Mouse (Mus musculus) spleen, postnatal 14 days (tissue): ENCODE measurements at regions not wholly inside any gene's neighbourhood (a gene's known extent, or its start where the extent isn't known, plus 50 kb on each side); places are given as distances from the start of the nearest gene placed in this dataset.

ENCODE experiments used
- DNase-seq, 2 experiments: peaks; one replicate each; pipeline ENCODE4 v3.0.0; 2021 to 2022; ENCODE audit warnings: low spot score in 2 of 2

DNA sequence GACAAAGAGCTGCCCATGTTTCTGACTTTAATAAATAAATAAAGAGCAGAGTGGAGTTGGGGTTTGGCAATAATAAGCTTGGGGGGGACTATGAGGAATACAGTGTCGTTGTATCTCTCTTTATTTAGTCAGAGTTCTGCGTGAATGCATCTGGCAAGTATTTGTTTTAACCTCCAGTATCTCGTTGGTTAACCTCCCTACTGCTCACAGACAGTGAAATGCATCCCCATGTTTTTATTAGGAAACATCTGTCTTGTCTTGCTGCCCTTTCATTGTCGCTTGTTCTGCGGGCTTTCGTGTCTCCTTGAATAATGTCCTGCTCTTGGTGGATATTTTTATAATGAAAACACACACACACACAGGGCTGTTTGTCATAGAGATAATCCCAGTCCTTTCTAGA lies 118.8 kb upstream of the Ccdc54 start:
- no peak for DNase-seq

DNA sequence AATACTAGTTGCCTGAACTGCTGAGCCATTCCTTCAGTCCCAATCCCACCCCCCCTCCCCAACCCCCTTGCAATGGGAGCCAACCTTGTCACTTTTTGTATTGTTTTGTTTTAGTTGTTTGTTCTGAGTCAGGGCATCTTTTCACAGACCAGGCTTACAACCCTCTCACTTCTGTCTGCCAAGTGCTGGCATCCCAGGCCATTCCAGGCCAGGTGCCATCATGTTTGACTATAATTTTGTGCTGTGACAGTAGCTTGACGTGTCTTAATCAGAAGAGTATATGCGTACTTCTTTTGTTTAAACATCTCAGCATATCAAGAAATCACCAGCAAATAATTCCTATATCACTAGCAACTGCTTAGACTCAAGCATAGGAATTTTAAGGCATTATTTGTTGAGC lies 117.0 kb upstream of the Ccdc54 start:
- no peak for DNase-seq

DNA sequence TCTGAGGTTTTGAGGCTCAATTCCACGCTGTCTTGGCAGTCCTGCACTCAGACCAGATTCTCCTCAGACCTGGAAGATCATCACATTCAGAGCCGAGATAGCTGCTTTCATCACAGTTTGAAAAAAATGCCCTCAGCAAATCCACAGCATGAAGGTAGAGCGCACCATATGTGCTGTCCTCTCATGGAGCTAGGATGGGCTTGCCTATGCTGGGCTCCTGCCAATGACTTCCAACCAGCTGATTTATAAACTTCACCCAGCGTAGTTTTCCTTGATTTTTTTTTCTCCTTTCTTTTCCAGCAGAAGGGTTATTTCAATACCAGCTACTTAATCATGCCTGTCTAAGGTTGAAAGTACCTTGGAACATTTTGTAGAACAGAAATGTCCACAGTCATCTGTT lies 115.0 kb upstream of the Ccdc54 start:
- no peak for DNase-seq

DNA sequence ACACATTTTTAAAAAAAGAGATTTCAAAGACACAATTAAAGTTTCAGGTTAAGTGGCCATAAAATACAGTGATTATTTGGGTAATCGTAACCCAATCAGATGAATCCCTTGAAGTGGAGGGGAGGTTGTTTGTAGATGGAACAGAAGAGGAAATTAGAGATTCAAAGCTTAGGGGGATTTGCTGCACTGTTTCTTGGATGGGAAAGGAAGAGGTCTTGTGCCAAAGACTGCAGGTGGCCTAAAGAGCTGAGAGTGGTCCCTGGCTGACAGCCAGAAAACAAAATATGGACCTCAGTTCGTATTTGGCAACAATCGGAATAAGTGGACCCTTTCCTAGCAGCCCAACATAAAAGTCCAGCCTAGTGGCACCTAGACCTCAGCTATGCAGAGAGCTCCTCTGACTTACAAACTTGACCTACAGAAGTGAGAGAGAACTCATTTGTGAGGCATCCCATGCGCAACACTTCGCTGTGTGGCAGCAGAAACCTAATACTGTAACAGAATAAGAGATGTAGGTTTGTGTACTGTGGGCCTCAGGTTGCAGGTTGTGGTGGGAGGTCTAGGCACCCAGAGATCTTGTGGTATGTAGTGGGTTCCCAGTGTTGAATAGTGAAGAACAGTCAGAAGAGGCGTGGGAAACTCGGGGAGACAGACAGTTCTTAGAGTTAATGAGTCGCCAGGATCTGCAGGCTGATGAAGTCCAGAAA lies 110.0 kb upstream of the Ccdc54 start:
- no peak for DNase-seq

DNA sequence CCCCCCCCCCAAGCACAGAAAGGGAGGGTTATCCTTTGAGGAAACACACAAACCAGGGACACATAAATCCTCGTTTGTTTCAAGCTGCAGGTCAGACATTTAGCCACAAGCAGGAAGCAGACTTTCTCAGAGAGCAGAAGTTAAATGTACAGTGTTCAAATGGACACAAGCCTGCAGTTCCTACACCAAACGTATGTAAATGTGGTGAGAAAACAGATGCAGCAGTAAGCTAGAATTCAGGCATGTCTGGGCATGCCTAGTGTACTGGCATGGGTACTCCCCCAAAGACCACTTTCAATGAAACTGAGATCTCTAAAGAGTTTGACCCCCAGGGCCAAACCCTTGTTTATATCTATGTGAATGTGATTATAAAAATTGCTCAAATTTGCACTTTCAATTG lies 109.2 kb upstream of the Ccdc54 start:
- DNase-seq, result no peak

DNA sequence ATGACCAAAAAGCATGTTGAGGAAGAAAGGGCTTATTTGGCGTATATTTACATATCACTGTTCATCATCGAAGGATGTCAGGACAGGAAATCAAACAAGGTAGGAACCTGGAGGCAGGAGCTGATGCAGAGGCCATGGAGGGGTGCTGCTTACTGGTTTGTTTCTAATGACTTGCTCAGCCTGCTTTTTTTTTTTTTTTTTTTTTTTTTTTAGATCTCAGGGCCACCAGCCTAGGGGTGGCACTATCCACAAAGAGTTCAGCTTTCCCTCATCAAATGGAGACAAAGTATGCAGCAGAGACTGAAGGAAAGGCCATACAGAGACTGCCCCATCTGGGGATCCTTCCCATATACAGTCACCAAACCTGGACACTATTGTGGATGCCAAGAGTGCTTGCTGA lies 106.8 kb upstream of the Ccdc54 start:
- no peak for DNase-seq

DNA sequence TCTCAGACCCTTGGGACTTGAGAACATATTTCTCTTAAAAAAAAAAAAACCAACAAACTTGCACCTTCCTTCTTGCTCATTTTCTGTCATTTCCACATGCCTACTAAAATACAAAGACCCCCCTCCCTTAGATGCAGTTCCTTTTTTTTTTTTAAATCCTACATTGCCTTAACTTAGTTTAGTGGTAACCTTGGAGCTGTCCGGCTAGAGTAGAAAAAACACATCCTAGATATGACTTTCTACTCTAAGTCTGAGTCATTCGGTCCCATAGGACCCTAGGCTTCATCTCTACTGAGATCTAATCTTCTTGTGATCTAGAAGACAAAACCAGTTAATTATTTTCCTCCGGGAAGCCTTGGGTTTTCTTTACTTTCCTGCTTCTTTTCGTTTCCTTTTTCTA lies 105.1 kb upstream of the Ccdc54 start:
- no peak for DNase-seq

DNA sequence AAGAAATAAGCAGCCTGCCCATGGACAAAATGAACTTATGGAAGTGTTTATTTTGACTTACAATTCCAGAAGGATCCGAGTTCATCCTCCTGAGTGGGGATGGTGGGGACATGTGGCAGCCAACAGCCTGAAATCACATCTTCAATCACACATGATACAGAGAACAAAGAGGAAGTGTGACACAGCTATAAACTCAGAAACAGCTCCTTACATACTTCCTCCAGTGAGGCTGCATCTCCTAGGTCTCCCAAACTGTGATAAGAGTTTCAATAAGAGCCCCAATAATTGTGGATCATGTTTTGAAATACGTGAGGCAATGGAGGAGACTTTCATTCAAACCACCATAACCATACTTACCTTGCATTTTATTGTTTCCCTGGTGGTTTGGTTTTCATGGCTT lies 103.1 kb upstream of the Ccdc54 start:
- DNase-seq, result no peak

DNA sequence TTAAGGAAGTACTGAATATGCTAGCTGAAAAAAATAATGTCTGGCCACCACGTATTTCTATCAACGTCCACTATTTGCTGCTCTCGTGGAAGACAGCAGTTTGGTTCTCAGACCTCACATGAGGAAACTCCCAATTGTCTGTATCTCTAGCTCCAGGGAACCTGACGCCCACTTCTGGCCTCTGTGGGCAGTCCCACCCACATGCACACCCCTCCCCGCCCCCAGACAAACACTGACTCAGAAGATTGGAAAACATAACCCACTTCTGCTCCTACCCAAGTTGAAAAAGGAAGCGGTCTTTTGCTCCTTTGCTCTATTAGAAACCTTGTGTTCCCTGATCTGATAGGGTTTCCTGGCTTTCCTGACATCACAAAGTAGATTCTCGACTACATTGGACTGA lies 99.9 kb upstream of the Ccdc54 start:
- DNase-seq, result no peak

DNA sequence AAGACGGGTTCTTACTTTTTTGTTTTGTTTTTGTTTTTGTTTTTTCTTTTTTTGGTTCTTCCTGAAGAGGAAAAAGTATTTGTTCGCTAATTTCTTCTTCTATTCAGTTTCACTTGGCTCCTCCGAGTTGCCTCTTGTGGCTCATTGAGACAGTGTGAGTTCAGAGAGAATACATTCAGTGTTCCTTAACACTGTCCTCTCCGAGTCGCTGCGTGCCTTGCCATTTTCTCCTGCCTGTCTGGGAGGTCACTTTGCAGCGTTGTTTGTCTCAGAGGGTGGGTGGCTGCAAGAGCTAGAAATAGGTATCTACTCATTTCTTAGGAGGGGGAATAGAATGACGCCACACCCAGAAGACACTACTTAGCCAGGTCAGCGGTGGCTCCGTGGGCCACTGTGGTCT lies 98.6 kb upstream of the Ccdc54 start:
- DNase-seq, result no peak

DNA sequence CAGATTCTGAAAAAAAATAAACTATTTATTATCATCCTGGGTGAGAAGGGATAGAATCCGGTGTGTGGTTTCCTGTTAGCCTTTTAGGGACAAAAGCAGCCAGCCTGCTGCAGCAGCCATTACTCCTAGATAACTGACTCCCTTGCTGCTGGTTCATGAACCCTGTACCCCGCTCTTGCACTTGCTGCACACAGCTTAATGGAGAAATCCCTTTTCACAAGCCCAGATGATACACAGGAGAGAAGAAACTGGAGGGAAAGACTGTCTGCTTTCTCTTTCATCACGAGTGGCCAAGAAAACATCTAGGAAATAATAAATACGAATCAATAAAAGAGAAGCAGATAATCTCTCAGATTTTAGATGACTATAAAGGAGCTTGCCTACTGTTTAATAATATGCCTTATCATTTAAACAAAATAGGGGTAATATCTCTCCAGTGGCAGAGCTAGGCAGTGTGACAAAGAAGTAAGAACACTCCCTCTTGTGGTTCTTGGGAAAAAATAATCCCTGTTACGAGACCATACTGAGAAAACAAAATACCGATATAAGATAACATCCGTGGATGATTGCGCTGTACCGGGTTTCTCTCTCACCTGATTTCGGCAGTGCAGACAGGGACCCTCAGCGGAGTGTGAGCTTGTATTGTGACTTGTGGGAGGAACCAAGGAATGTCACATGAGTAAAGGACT lies 98.0 kb upstream of the Ccdc54 start:
- no peak for DNase-seq

DNA sequence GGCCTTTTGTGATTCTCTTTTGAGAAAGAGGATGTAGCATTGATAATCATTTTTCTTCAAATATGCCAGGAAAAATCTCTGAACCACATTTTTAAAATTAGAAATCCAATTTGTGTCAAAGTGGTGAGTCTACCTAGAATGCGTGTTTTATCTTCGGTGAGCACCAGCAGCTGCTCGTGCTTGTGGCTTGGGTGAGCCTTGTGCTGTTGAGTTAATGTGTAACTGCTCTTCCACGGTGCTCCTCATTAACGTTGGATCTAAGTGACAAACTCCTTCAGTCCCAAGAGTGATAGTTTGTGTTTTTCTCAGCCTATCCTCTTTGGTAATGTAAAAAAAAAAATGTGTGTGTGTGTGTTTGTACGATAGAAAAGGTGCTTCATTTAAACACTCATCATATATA lies 88.7 kb upstream of the Ccdc54 start:
- DNase-seq, result no peak

DNA sequence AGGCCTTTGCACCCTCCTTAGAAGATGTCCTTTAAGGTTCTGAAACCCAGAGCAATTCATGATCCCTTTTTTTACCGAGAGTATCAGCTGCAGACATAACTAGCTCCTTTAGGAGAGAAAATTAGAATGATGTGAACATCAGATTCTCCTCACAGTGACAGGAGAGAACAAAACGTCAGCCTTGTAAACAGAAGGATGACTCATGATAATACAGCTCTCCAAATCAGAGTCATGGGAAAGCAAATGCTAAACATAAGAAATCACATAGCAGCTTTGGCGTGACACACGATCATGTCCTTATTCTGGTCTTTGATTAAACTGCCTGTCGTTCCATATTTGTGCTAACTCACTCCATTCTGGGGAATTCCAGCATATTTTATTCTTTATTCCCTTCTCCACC lies 82.4 kb upstream of the Ccdc54 start:
- no peak for DNase-seq

DNA sequence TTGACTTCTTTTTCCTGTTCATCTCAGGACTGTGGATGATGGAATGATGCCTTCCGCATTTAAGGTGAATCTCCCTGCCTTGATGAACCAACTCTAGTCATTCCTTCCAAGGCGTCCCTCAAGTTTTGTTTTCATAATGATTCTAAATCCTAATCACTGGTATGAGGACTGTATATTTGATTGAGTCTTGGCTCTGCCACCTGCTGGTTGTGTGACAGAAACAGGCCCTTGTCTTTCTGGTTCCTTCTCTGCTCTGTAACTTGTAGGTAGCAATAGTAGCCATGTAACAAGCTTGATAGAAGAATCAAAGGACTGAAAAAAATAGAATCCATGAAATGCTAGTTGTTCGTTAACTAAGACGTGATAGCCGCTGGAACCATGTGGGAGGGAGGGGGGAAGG lies 81.8 kb upstream of the Ccdc54 start:
- no peak for DNase-seq

DNA sequence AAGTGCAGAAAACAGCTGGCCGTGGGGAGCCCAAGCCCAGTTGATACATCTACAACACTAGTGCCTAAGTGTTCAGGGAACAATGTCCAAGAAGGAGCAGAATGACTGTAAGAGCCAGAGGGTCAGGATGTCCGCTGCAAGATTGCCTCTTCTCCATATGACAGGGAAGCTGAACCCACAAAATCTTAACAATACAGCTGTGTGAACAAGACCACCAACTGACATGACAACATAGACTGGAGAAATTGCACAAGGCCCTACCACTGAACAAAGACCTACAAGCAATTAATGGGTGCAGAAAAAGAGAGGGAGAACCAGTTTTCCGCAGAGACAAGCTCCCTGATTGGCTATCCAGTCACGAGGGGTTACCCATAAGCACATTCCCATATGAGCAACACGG lies 80.2 kb upstream of the Ccdc54 start:
- DNase-seq, result no peak

DNA sequence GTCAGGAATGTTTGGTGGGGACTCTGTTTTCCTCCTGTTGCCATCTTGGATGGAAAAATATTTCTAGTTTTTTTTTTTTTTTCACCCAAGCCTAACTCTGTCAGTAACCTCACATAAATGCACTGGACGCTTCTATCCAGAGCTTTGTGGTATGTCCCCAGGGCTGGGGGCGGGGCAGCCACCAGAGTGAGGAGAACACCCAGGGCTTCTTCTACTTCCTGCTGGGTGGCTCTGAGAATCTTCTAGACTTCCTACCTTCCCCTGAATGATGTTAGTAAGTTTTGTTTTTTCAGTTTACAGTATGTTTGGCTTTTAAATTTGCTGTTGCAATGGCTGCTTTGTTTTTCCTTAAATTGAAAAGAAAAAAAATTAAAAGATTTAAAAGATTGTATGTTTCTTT lies 73.3 kb upstream of the Ccdc54 start:
- DNase-seq, result no peak
